Mouse (Mus musculus) cerebellum, postnatal 4 days (tissue): ENCODE measurements at regions not wholly inside any gene's neighbourhood (a gene's known extent, or its start where the extent isn't known, plus 50 kb on each side); places are given as distances from the start of the nearest gene placed in this dataset.
"Not testable (repeated sequence)": the region's sequence is repeated elsewhere in the genome, so short reads cannot be mapped to it uniquely, and the experiment has no call there.

ENCODE experiments used
- DNase-seq, 2 experiments: peaks; one replicate each; pipeline ENCODE4 v3.0.0; 2022; ENCODE audit warnings: low spot score in 2 of 2, mixed read lengths in 1 of 2

- peak in 1 of 2 experiments; percentile 2 for DNase-seq
Measured at GRCm38 (mm10) chr3:111194541-111194940, 943.7 kb upstream of the Prmt6 start.

- no peak for DNase-seq
Measured at GRCm38 (mm10) chr3:111166698-111167097, 915.9 kb upstream of the Prmt6 start.

GRCm38 (mm10) chr3:111141196-111141595 lies 890.4 kb upstream of the Prmt6 start:
- DNase-seq: not testable (repeated sequence)

- DNase-seq: no peak
Measured at GRCm38 (mm10) chr3:111108982-111109381, 858.2 kb upstream of the Prmt6 start.

- no peak for DNase-seq
Measured at GRCm38 (mm10) chr3:111102646-111103045, 851.8 kb upstream of the Prmt6 start.

- DNase-seq: no peak
Measured at GRCm38 (mm10) chr3:111074311-111074710, 823.5 kb upstream of the Prmt6 start.

- no peak for DNase-seq
Measured at GRCm38 (mm10) chr3:111070301-111070700, 819.5 kb upstream of the Prmt6 start.

GRCm38 (mm10) chr3:111069843-111070242 lies 819.0 kb upstream of the Prmt6 start:
- no peak for DNase-seq

- DNase-seq: peak in 1 of 2 experiments; percentile 58
Measured at GRCm38 (mm10) chr3:111069156-111069555, 818.4 kb upstream of the Prmt6 start.

- no peak for DNase-seq
Measured at GRCm38 (mm10) chr3:111049638-111050037, 798.8 kb upstream of the Prmt6 start.
